Mouse (Mus musculus): Measurements from ENCODE around the gene Pla2g4e. TPM values are rescaled to one million over a fixed set of nuclear protein-coding genes. Genes with fewer than 3 reads are reported as not detected.
A peak's percentile ranks its signal among the peaks of the same experiment; 100 is the strongest.
"Not testable (repeated sequence)": the region's sequence is repeated elsewhere in the genome, so short reads cannot be mapped to it uniquely, and the experiment has no call there.

Gene Pla2g4e
- polyA plus RNA-seq, 1 experiment from 2014 or later = 1.3 TPM

DNA sequence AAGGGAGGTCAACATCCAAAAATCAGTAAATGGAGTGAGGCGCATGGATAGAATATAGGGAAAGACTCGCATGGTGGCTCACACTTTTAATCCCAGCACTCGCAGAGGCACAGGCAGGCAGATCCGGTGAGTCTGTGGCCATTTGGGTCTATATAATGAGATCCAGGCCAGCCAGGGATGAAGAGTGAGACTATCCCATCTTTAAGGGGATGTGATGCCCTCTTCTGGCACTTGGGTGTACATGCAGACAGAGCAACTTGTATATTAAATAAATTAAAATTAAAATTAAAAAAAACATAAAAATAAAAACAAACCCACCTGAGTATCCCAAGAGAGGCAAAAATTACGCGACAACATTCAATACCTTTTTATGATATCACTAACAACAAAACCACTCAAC is 20.4 kb upstream of the Pla2g4e start:
- no peaks in the 10 kb centered on the region for H3K27me3 ChIP-seq
- WGBS = 81% methylated on average over 6 of the region's 6 CpGs
- no peak overlapping the region for H3K4me2 ChIP-seq
- H3K4me1 ChIP-seq (replicated peaks) = 0 out of 2 replicates have a peak, but pooled peaks cover 3% of the 10 kb centered on the region
- no peaks in the 10 kb centered on the region for H3K9me3 ChIP-seq
- ATAC-seq (ENCODE audit: low read depth) = no peak
- H3K4me3 ChIP-seq = no peak overlapping the region
- no peaks in the 10 kb centered on the region for H3K36me3 ChIP-seq
- no peak overlapping the region for H3K27ac ChIP-seq (replicated peaks)
- H3K9ac ChIP-seq = no peak overlapping the region

DNA sequence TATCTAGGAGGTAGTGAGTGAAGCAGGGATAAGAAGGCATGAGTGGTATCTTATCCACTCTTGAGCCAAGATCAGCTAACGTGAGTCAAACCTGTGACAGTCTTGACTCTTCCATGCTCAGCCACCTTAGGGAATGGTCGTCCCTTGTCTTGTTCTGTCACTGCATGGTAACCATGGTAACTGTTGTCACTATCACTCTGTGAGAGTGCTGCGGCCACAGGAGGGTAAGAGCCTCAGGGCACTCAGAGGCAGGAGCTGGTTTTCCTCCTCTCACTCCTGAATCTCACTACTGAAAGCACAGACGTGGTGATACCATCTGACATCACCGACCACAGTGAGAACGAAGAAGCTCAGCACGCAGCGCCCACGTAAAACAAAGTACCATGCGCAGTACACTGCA is 19.7 kb upstream of the Pla2g4e start:
- 0 out of 2 replicates have a peak, but pooled peaks cover 3% of the 10 kb centered on the region for H3K4me1 ChIP-seq (replicated peaks)
- H3K4me3 ChIP-seq = no peak overlapping the region
- no peak overlapping the region for H3K27ac ChIP-seq (replicated peaks)
- H3K9me3 ChIP-seq = no peaks in the 10 kb centered on the region
- 57% methylated on average over 10 of the region's 10 CpGs for WGBS
- H3K9ac ChIP-seq = no peak overlapping the region
- no peaks in the 10 kb centered on the region for H3K36me3 ChIP-seq
- H3K4me2 ChIP-seq = no peak overlapping the region
- no peaks in the 10 kb centered on the region for H3K27me3 ChIP-seq
- ATAC-seq (ENCODE audit: low read depth) = no peak

DNA sequence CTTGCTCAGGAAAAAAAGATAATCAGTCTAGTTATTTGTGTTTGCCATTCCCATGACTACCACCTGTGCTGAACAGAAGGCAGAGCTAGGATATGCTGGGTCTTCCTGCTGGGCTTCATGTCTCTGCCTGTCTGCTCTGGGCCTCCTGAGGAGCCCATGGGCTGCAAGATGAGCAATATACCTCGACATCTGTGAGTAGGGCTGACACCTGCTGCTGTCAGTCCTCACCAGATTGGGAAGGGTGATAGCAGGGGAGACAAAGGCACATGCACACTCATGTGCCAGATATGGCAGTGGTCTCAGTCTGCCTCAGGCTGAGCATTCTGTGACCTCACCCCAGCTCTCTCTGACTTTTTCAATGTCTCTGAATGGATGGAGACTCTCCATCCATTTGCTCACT is 17.7 kb upstream of the Pla2g4e start:
- no peak overlapping the region for H3K9ac ChIP-seq
- no peaks in the 10 kb centered on the region for H3K36me3 ChIP-seq
- H3K27me3 ChIP-seq = no peaks in the 10 kb centered on the region
- H3K4me2 ChIP-seq = no peak overlapping the region
- 21% methylated on average over 1 of the region's 1 CpGs for WGBS
- no peaks in the 10 kb centered on the region for H3K9me3 ChIP-seq
- H3K27ac ChIP-seq (replicated peaks) = no peak overlapping the region
- H3K4me3 ChIP-seq = no peak overlapping the region
- ATAC-seq (ENCODE audit: low read depth) = no peak
- no peaks in the 10 kb centered on the region for H3K4me1 ChIP-seq (replicated peaks)

DNA sequence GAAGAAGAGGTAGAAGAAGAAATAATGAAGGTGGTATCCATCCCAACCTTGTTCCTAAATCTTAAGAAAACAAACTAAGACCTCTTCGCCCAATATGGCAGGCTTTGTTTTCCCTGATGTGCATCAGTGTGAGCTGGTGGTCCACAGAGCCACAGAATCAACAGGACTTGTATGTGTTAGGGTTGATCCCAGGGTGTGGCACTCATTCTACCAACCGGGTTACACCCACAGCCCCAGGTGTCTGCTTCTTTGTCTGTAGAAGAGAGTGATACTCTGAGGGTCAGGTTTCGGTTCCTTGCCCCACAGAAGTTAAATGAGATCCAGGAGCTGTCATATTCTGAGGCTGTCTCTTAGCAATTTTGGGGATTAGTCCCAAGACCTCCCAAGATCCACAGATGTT is 16.2 kb upstream of the Pla2g4e start:
- no peaks in the 10 kb centered on the region for H3K27me3 ChIP-seq
- H3K36me3 ChIP-seq = no peaks in the 10 kb centered on the region
- no peak overlapping the region for H3K9ac ChIP-seq
- ATAC-seq (ENCODE audit: low read depth) = no peak
- peaks cover 3% of the 10 kb centered on the region; the same call in 1 of the 2 replicates for H3K9me3 ChIP-seq
- WGBS = 79% methylated on average over 3 of the region's 3 CpGs
- H3K4me2 ChIP-seq = no peak overlapping the region
- no peak overlapping the region for H3K27ac ChIP-seq (replicated peaks)
- no peaks in the 10 kb centered on the region for H3K4me1 ChIP-seq (replicated peaks)
- no peak overlapping the region for H3K4me3 ChIP-seq

DNA sequence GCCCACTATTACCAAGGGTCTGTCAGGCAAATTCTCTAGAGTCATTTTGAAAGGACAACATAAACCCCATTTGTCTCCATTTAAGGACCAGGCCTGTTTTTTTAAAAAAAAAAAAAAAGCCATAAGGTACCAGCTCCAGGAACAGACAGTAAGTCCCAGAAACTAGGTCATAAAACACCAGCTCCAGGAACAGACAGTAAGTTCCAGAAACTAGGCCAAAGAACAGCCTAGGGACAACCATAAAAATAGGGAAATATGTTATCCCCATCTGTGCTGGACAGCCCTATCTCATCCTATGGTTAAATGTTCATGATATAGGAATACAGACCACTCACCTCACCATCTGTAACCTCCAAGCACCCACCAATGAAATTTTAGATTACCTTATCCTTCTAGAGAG is 11.1 kb upstream of the Pla2g4e start:
- Histone ChIP-seq H3K9ac (no peak overlapping the region), H3K27ac (replicated peaks) (no peak overlapping the region), H3K4me1 (replicated peaks) (no peaks in the 10 kb centered on the region), H3K27me3 (no peaks in the 10 kb centered on the region), H3K4me2 (no peak overlapping the region), H3K4me3 (no peak overlapping the region), H3K9me3 (peaks cover 3% of the 10 kb centered on the region; the same call in 1 of the 2 replicates), H3K36me3 (no peaks in the 10 kb centered on the region)
- ATAC-seq (ENCODE audit: low read depth) = no peak

DNA sequence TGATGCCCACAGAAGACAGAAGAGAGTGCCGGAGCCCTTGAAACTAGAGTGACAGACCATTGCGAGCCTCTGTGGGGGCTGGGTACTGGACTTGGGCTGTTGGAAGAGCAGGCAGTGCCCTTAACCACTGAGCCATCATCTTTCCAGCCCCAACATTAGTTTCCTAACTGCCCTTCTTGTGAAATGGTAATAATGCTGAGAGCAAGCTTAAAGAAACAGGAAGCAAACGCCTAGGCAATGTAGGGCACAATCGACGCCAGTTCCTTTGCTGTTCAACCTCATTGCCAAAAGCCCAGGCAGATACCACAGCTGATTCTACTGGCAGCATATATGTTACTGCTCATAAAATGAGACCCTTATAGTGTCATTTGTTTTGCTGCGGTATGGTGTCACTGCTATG is 7.5 kb upstream of the Pla2g4e start:
- no peak overlapping the region for H3K9ac ChIP-seq
- no peak for ATAC-seq (ENCODE audit: low read depth)
- 93% methylated on average over 6 of the region's 6 CpGs for WGBS
- H3K36me3 ChIP-seq = no peaks in the 10 kb centered on the region
- H3K4me2 ChIP-seq = no peak overlapping the region
- H3K27me3 ChIP-seq = no peaks in the 10 kb centered on the region
- H3K27ac ChIP-seq (replicated peaks) = no peak overlapping the region
- peaks cover 3% of the 10 kb centered on the region; the same call in 1 of the 2 replicates for H3K9me3 ChIP-seq
- H3K4me3 ChIP-seq = no peak overlapping the region
- H3K4me1 ChIP-seq (replicated peaks) = no peaks in the 10 kb centered on the region

DNA sequence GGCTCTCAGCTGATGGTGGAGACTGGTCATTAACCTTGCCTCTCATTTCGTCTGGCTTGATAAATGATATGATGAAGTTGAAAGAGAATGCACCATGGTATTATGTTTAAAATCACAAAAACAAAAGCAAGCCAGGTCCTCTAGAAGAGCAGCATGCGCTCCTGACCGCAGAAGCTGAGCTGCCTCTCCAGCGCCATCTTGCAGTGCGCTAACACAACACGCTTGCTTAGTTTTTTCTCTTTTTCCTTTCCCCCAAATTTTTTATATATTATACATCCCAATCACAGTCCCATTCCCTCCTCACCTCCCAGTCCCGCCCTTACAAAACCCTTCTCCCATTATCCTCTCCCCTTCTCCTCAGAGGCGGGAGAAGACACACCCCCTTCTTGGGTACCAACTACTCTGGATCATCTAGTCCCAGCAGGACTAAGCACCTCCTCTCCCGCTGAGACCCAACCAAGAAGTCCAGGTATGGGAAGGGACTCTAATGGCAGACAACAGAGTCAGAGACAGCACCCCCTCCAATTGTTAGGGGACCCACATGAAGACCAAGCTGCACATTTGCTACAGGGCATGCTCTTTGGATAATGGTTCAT is 384 bp upstream of the Pla2g4e start:
- Histone ChIP-seq H3K27ac (replicated peaks) (peak overlapping the region; percentile 68), H3K4me2 (peak overlapping the region; percentile 69), H3K9ac (peak overlapping the region; percentile 68), H3K9me3 (no peaks in the 10 kb centered on the region), H3K4me1 (replicated peaks) (peaks cover 10% of the 10 kb centered on the region), H3K27me3 (peaks cover 19% of the 10 kb centered on the region), H3K4me3 (peak overlapping the region; percentile 47), H3K36me3 (no peaks in the 10 kb centered on the region)
- WGBS = 18% methylated on average over 9 of the region's 9 CpGs
- ATAC-seq (ENCODE audit: low read depth) = peak; percentile 77; the same call in 1 of the 2 replicates

DNA sequence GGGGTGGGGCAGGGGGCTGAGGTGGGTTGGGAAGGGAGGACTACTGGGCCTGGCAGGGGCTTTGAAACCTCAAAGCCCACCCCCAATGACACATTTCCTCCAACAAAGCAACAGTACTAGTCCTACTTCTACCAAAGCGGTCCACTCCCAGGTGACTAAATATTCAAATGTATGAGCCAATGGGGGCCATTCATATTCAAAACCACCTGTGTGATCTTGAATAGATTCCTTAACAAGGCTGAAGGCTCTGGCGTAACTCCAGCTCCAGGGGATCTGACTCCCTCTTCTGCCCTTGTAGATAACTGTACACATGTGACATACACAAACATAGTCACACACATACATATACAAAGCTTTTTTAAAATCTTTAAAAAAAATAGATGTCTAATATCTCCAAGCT is 1.1 kb downstream of the Pla2g4e start:
- H3K4me3 ChIP-seq = peak overlapping the region; percentile 47; the same call in 1 of the 2 replicates
- peaks cover 10% of the 10 kb centered on the region for H3K4me1 ChIP-seq (replicated peaks)
- peaks cover 19% of the 10 kb centered on the region for H3K27me3 ChIP-seq
- H3K4me2 ChIP-seq = peak overlapping the region; percentile 69; the same call in 1 of the 2 replicates
- H3K9ac ChIP-seq = no peak overlapping the region
- 76% methylated on average over 2 of the region's 2 CpGs for WGBS
- no peaks in the 10 kb centered on the region for H3K36me3 ChIP-seq
- no peaks in the 10 kb centered on the region for H3K9me3 ChIP-seq
- no peak overlapping the region for H3K27ac ChIP-seq (replicated peaks)
- ATAC-seq (ENCODE audit: low read depth) = no peak

DNA sequence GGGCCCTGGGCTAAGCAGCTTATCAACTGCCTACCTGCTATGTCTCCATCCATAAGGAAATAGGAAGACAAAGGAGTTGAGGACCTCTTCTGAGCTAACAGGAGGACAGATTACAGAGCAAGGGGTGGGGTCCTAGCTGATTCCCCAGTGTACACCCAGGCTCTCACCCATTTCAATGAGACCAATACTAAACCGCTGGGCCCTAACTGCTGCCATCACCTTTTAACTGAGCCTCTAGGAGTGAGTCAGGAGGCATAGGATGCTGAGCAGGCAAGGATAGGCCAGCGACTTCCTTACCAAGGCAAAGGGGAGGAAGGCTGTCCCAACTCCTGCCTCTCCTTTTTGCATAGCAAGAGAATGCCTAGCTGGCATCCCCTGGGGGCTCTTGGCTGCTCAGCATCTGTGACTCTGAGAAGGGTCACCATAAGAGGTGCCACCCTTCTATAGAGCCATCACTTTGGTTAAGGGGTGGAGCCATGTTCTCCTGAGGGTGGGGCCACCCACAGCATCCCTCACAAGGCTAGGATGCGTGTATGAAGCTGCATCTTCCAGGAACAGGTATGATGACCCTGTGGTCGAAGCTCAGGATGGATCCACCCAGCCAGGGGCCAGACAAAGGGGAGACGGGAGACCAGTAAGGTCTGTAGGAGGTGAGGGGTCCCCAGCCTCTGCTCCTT is 2.2 kb downstream of the Pla2g4e start:
- Histone ChIP-seq H3K36me3 (no peaks in the 10 kb centered on the region), H3K4me1 (replicated peaks) (peaks cover 10% of the 10 kb centered on the region), H3K9ac (no peak overlapping the region), H3K27me3 (peaks cover 19% of the 10 kb centered on the region), H3K27ac (replicated peaks) (no peak overlapping the region), H3K4me3 (no peak overlapping the region), H3K9me3 (no peaks in the 10 kb centered on the region), H3K4me2 (peak overlapping the region; percentile 13; the same call in 1 of the 2 replicates)
- 81% methylated on average over 5 of the region's 5 CpGs for WGBS
- no peak for ATAC-seq (ENCODE audit: low read depth)

DNA sequence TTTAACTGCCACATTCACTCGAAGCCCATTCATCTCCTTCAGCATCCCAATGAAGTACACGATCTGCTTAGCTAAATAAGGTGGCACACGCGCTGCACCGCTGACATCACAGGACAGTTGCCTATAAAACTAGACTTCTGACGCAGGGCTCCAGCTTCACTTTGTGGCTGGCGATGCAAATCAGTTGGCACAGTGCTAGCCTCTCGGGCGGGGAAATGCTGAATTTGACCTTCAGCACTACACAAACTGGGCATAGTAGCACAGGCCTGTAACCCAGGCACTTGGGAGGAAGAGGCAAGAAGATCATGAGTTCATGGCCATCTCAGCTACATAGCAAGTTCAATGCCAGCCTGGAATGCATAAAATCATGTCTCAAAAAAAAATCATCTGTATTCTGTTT is 6.4 kb downstream of the Pla2g4e start:
- not testable (repeated sequence) for H3K27ac ChIP-seq (replicated peaks); H3K9me3 ChIP-seq; H3K36me3 ChIP-seq; H3K4me3 ChIP-seq; H3K9ac ChIP-seq; H3K27me3 ChIP-seq; ATAC-seq (ENCODE audit: low read depth); H3K4me1 ChIP-seq (replicated peaks); H3K4me2 ChIP-seq
- 83% methylated on average over 9 of the region's 9 CpGs for WGBS

DNA sequence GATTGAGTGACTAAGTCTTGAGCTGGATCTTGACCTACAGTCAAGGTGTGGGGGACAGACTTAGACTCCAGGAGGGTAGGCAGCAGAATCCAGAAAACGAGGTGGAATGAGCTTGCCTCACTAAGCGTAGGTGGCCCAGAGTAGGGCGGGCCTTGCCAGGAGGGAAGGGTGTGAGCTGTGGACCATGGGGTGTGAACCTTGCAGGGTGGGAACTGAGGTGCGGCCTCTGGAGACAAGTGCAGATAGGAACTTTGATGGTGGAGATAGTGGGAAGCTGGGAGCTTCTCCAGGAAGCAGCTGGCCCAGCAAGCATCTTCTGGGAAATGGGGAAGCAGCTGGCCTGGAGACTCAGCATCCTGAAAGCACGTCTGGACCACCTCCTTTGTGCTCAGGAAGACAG is 7.4 kb downstream of the Pla2g4e start:
- Histone ChIP-seq H3K4me3 (no peak overlapping the region), H3K27ac (replicated peaks) (no peak overlapping the region), H3K27me3 (0 out of 2 replicates have a peak, but pooled peaks cover 1% of the 10 kb centered on the region), H3K4me1 (replicated peaks) (no peaks in the 10 kb centered on the region), H3K36me3 (no peaks in the 10 kb centered on the region), H3K9me3 (no peaks in the 10 kb centered on the region), H3K4me2 (no peak overlapping the region), H3K9ac (no peak overlapping the region)
- no peak for ATAC-seq (ENCODE audit: low read depth)
- WGBS = 64% methylated on average over 5 of the region's 5 CpGs

DNA sequence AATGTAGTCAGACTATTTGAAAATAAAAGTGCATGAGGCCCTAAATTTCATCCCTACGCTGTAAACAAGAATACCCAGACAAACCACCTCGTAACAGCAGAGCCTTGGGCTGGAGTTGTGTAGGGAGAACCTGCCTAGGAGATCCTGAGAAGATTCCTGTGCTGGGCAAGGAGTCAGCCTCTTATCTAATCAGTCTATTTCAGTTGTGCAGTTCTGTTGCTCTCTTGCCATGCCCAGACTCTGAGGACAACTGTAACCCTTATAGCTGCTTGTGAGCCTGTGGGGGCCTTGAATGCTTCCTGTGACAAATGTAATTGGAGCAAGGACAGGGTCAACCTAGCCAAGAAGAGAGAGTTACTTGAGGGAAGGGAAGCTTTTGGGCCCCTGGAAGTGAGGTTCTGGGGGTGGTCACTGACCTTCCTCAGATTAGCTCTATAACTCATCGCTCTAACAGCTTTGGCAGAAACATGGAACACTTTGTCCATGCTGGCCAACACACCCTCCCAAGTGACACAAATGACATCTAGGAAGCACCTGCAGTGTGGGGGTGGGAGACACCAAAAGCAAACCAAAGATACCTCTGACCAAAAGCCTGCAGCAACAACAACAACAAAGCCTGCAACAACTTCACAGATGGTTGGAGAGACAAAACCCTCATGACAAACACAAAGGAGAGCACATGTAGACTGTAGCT is 9.0 kb downstream of the Pla2g4e start:
- no peaks in the 10 kb centered on the region for H3K9me3 ChIP-seq
- no peak overlapping the region for H3K9ac ChIP-seq
- no peaks in the 10 kb centered on the region for H3K4me1 ChIP-seq (replicated peaks)
- WGBS = 88% methylated on average over 3 of the region's 3 CpGs
- H3K27ac ChIP-seq (replicated peaks) = no peak overlapping the region
- H3K36me3 ChIP-seq = no peaks in the 10 kb centered on the region
- no peak overlapping the region for H3K4me2 ChIP-seq
- ATAC-seq (ENCODE audit: low read depth) = no peak
- no peaks in the 10 kb centered on the region for H3K27me3 ChIP-seq
- no peak overlapping the region for H3K4me3 ChIP-seq

All from neural tube, embryonic 13.5 days (tissue).